ENCODE assay signal across 27 mouse cellular contexts in the genomic region with DNA sequence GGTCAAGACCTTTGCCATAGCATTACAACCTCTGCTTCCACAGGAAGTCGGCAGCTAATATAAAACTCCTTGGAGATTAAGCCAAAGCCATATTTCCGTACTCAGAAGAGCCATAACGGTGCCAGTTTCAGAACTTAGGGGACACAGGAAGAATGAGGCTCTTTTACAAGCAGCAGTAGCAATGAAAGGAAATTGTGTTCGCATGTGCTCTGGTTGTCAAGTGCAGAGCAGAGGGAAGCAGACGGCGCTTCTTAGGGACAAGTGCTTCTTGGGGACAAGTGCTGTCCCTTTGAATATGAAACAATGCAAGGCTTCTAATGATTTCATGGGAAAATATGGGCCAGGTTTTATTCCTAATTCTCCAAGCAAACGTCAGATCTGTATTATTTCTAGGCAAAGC. TPM values are rescaled to one million over a fixed set of nuclear protein-coding genes. Genes with fewer than 3 reads are reported as not detected.
DNase-seq lines count a peak whose midpoint lies in the region; ATAC-seq and TF ChIP-seq lines count a peak whose summit lies in the region.
"Had no signal": no experiment of that assay in that cellular context is flagged by ENCODE, and none has a peak within 500 bp of the region (broad histone marks: within the 10 kb centered on the region; RNA-seq: fewer than 3 reads in every experiment).

No protein-coding gene starts in this region.

- peaks cover 41% of the 10 kb centered on the region for H3K79me2 ChIP-seq in liver, adult 2 months (ENCODE audit: control insufficient read depth, insufficient read depth, low read length)

- H3K9me3 ChIP-seq in hindbrain, embryonic 16.5 days (ENCODE audit: control insufficient read depth, low read length) = no peaks in the 10 kb centered on the region
- no peaks in the 10 kb centered on the region for H3K9me3 ChIP-seq in hindbrain, embryonic 12.5 days (replicated peaks)
- H3K9me3 ChIP-seq in liver, embryonic 12.5 days (replicated peaks) = no peaks in the 10 kb centered on the region
- H3K9me3 ChIP-seq: forebrain, embryonic 13.5 days; G1E; limb, embryonic 12.5 days; midbrain, embryonic 12.5 days; neural tube, embryonic 13.5 days had no signal

- no peak overlapping the region for H3K4me3 ChIP-seq in hindbrain, embryonic 16.5 days (ENCODE audit: low read length)
- no peak overlapping the region for H3K4me3 ChIP-seq in hindbrain, embryonic 12.5 days
- no peak overlapping the region for H3K4me3 ChIP-seq in liver, adult 2 months (ENCODE audit: insufficient read depth, low read depth, low read length)
- no peak overlapping the region for H3K4me3 ChIP-seq in liver, embryonic 12.5 days
- H3K4me3 ChIP-seq: forebrain, embryonic 13.5 days; limb, embryonic 12.5 days; midbrain, embryonic 12.5 days; neural tube, embryonic 13.5 days had no signal

- H3K27ac ChIP-seq in hindbrain, embryonic 16.5 days (ENCODE audit: low read depth, low read length) = peak overlapping the region; percentile 27; the same call in 1 of the 2 replicates
- no peak overlapping the region for H3K27ac ChIP-seq in hindbrain, embryonic 12.5 days
- H3K27ac ChIP-seq in liver, adult 2 months (replicated peaks; ENCODE audit: insufficient read depth, low read depth, low read length) = no peak overlapping the region; the same call in 1 of the 2 replicates
- H3K27ac ChIP-seq in liver, embryonic 12.5 days = no peak overlapping the region
- H3K27ac ChIP-seq: forebrain, embryonic 13.5 days; limb, embryonic 12.5 days; liver, embryonic 14.5 days; midbrain, embryonic 12.5 days; neural tube, embryonic 13.5 days had no signal

- peak; percentile 7 for DNase-seq in cerebellum, adult 9-11 months
- DNase-seq in cerebellum, postnatal 25 days = no peak
- DNase-seq in liver, adult 2 months (ENCODE audit: extremely low read depth, low read depth, low spot score) = peak; percentile 69
- DNase-seq in layer of hippocampus, adult 9-11 months = peak; percentile 25
- no peak for DNase-seq in urinary bladder, postnatal 10 days (ENCODE audit: low spot score)
- DNase-seq: adrenal gland, postnatal 10 days; cerebellum, adult 11 months; embryo, embryonic 11 days; gastrocnemius, postnatal 14 days; heart, adult 18-20 months; heart, postnatal 36 days; kidney, adult 2 months; right cerebral cortex, postnatal 14 days; spleen, adult 18-20 months; thymus, adult 18-20 months; thymus, postnatal 4 days had no signal

- ATAC-seq in hindbrain, embryonic 16.5 days = no peak
- ATAC-seq in hindbrain, embryonic 12.5 days (ENCODE audit: low FRiP score) = no peak
- ATAC-seq in liver, embryonic 12.5 days = no peak
- ATAC-seq: activated CD4-positive, CD25-positive, alpha-beta regulatory T cell, adult 4 months; forebrain, embryonic 13.5 days; inflammation-experienced regulatory T-cells, adult 6 months had no signal

- H3K27me3 ChIP-seq in hindbrain, embryonic 16.5 days (replicated peaks; ENCODE audit: control insufficient read depth, insufficient read depth, low read length) = no peaks in the 10 kb centered on the region
- H3K27me3 ChIP-seq in hindbrain, embryonic 12.5 days = no peaks in the 10 kb centered on the region
- no peaks in the 10 kb centered on the region for H3K27me3 ChIP-seq in liver, adult 2 months (ENCODE audit: control insufficient read depth, insufficient read depth, low read length)
- H3K27me3 ChIP-seq in liver, embryonic 12.5 days (replicated peaks) = no peaks in the 10 kb centered on the region
- H3K27me3 ChIP-seq: forebrain, embryonic 13.5 days; midbrain, embryonic 12.5 days; neural tube, embryonic 13.5 days had no signal

- H3K9ac ChIP-seq in hindbrain, embryonic 16.5 days (ENCODE audit: low read depth, low read length) = no peak overlapping the region
- no peak overlapping the region for H3K9ac ChIP-seq in hindbrain, embryonic 12.5 days
- H3K9ac ChIP-seq in liver, adult 2 months (ENCODE audit: low read depth, low read length) = 0 out of 2 replicates have a peak overlapping the region, but pooled peaks have one; percentile 16
- no peak overlapping the region for H3K9ac ChIP-seq in liver, embryonic 12.5 days
- H3K9ac ChIP-seq: forebrain, embryonic 13.5 days; limb, embryonic 12.5 days; liver, embryonic 14.5 days; midbrain, embryonic 12.5 days; neural tube, embryonic 13.5 days had no signal

- no peaks in the 10 kb centered on the region for H3K36me3 ChIP-seq in hindbrain, embryonic 16.5 days (ENCODE audit: control insufficient read depth, insufficient read depth, low read length)
- no peaks in the 10 kb centered on the region for H3K36me3 ChIP-seq in hindbrain, embryonic 12.5 days
- H3K36me3 ChIP-seq in liver, adult 2 months (ENCODE audit: control insufficient read depth, insufficient read depth, low read length) = no peaks in the 10 kb centered on the region
- no peaks in the 10 kb centered on the region for H3K36me3 ChIP-seq in liver, embryonic 12.5 days
- H3K36me3 ChIP-seq: G1E; limb, embryonic 12.5 days; midbrain, embryonic 12.5 days; neural tube, embryonic 13.5 days had no signal

- TF ChIP-seq CTCF in liver, adult 2 months (IDR thresholded peaks at IDR 0.05; ENCODE audit: low read depth, low read length) = no peak

- H3K4me2 ChIP-seq in hindbrain, embryonic 16.5 days (ENCODE audit: low read length) = no peak overlapping the region
- no peak overlapping the region for H3K4me2 ChIP-seq in hindbrain, embryonic 12.5 days (replicated peaks)
- H3K4me2 ChIP-seq in liver, embryonic 12.5 days = no peak overlapping the region
- H3K4me2 ChIP-seq: forebrain, embryonic 13.5 days; limb, embryonic 12.5 days; midbrain, embryonic 12.5 days; neural tube, embryonic 13.5 days had no signal

- no peak for TF ChIP-seq POLR2A in liver, adult 2 months (IDR thresholded peaks at IDR 0.05; ENCODE audit: extremely low read depth, insufficient read depth, low read length)

- H3K4me1 ChIP-seq in hindbrain, embryonic 16.5 days (ENCODE audit: control insufficient read depth, insufficient read depth, low read depth, low read length) = peaks cover 4% of the 10 kb centered on the region
- H3K4me1 ChIP-seq in hindbrain, embryonic 12.5 days = peaks cover 12% of the 10 kb centered on the region
- peaks cover 60% of the 10 kb centered on the region for H3K4me1 ChIP-seq in liver, adult 2 months (ENCODE audit: control insufficient read depth, insufficient read depth, low read length)
- H3K4me1 ChIP-seq in liver, embryonic 12.5 days = peaks cover 8% of the 10 kb centered on the region; the same call in 1 of the 2 replicates

- 39% methylated on average over 7 of the region's 7 CpGs for WGBS in hindbrain, embryonic 16.5 days
- 63% methylated on average over 7 of the region's 7 CpGs for WGBS in hindbrain, embryonic 12.5 days
- 26% methylated on average over 7 of the region's 7 CpGs for WGBS in liver, adult 2 months
- 64% methylated on average over 7 of the region's 7 CpGs for WGBS in liver, embryonic 12.5 days (ENCODE audit: insufficient replicate concordance)

RNA-seq across cellular contexts. Expression of a gene that starts 16.9 kb away (rescaled TPM):
- polyA plus RNA-seq in hindbrain, embryonic 16.5 days (2015; fragmentation: Nextera tagmentation; extraction: Ambion mirVana) = 36.4 and 43.1 TPM in 2 replicates
- polyA plus RNA-seq in hindbrain, embryonic 12.5 days (2016; fragmentation: Nextera tagmentation; extraction: Ambion mirVana) = 38.0 and 41.4 TPM in 2 replicates
- 287 and 443 TPM in 2 replicates for total RNA-seq in liver, adult 2 months (2014; rRNA removed)
- polyA plus RNA-seq in liver, adult 2 months (2012; rRNA removed) = 157 and 182 TPM in 2 replicates
- polyA plus RNA-seq in liver, embryonic 12.5 days (2016; fragmentation: Nextera tagmentation; extraction: Ambion mirVana) = 27.3 and 27.7 TPM in 2 replicates
- polyA plus RNA-seq: activated CD4-positive, CD25-positive, alpha-beta regulatory T cell, adult 4 months; G1E; inflammation-experienced regulatory T-cells, adult 6 months had no signal

RNA-seq across cellular contexts. Expression of a gene that starts 46.4 kb away (rescaled TPM):
- 28.5 and 31.3 TPM in 2 replicates for polyA plus RNA-seq in hindbrain, embryonic 16.5 days (2015; fragmentation: Nextera tagmentation; extraction: Ambion mirVana)
- polyA plus RNA-seq in hindbrain, embryonic 12.5 days (2016; fragmentation: Nextera tagmentation; extraction: Ambion mirVana) = 20.0 and 21.5 TPM in 2 replicates
- 14.6 and 20.7 TPM in 2 replicates for total RNA-seq in liver, adult 2 months (2014; rRNA removed)
- 5.1 and 5.2 TPM in 2 replicates for polyA plus RNA-seq in liver, adult 2 months (2012; rRNA removed)
- 10.3 and 11.2 TPM in 2 replicates for polyA plus RNA-seq in liver, embryonic 12.5 days (2016; fragmentation: Nextera tagmentation; extraction: Ambion mirVana)

Comparison
In these comparisons a context has a peak if more than half of its experiments do, and no peak if none do; other contexts are left out.
1. DNase-seq: peak in cerebellum, adult 9-11 months (single experiment), liver, adult 2 months (single experiment) and layer of hippocampus, adult 9-11 months (single experiment); none in cerebellum, postnatal 25 days (0 of 2) and urinary bladder, postnatal 10 days (single experiment).